Mouse (Mus musculus) pancreas, adult 10 weeks (tissue): ENCODE measurements around the gene Rnf213. TPM values are rescaled to one million over a fixed set of nuclear protein-coding genes. Genes with fewer than 3 reads are reported as not detected.

ENCODE experiments used
- polyA plus RNA-seq: library from polyadenylated mRNA; stranded (reverse); fragments of 350-450 nt; fragmentation: Illumina TruSeq; extraction: RNeasy Lipid Tissue Mini Kit (QIAGEN cat#74804); gene quantifications from one replicate; pipeline ENCODE4 v1.2.3, GENCODE M21; 2015; ENCODE audit warnings: low read depth, low replicate concordance; ENCODE audit not compliant: insufficient read depth

Gene Rnf213
- polyA plus RNA-seq, result 14.9 TPM

DNA sequence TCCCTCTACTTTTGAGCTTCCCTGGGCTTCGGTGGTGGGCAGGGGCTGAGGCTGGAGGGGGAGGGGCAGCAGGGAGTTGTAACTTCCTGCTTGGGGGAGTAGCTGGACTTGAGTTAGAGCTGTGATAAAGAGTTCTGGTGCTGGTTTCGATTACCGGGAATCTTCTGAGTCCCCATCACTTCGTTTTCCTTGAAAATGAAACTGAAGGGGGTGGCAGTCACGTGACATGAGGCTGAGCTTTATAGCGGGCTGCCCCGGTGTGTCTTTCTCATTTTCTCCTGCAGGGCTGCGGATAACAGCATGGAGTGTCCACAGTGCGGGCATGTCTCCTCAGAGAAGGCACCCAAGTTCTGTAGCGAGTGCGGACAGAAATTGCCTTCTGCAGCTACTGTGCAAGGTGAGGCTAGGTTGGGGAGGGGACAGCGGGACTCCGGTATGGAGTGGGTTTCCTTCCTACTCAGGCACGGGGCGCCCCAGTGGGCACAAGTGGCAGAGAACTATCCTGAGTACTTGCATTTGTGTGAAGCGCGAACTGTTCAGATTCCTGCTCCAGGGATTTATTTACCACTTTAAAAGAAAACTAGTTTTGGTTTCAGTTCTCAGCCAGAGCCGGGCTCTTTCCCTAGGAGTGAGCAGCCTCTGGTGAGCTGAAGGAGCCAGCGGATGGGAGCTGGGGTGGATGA is at the start of gene Rnf213:
Gene Rnf213, plus strand, starts transcription at position 301 of the 683 bp plus-strand sequence.

DNA sequence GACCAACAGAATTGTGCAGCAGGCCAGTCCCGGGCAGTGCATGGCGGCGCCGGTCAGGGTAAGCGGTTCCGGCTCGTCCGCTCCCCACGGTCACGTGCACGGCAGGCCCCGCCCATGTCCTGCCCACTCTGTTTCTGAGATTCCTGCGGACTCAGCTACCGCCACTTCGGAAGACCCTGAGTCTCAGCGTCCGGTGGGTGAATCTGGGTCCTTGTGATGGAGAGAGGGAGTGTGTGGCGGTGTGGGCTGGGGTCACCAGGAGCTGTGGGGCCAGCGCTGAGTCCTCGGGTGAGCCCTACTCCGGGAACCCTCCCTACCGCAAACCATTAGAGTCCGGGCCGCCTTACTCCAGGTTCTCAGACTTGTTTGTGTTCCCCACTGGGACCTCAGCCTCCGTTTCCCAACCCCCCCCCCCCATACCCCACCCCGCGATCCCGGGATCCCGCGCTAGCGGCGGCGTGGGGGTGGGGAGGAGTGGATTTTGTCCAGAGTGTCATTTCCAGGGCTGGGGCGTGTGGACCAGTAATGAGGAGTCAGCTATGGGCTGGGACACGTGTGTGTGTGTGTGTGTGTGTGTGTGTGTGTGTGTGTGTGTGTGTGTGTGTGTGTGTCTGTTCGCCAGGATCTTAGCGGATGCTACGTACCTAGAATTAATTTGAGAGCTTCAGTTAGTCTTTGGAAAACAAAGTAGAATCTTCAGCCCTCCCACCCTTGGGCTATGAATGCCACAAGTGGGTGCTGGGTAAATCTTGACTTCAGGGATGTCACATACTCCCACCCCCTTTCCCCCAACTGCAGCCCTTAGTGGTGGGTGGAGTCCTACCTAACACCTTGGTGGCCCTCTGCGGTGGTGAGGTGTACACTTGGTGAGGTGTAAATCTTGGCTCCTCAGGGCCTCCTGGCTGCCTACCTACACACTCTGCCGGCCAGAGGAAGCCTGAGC is 37.2 kb upstream of the Rnf213 start, which contains the start of the genes Sgsh and Slc26a11:
Gene Sgsh, minus strand, starts transcription at position 94 of the 943 bp plus-strand sequence.
Gene Slc26a11, plus strand, starts transcription at position 115 of the 943 bp plus-strand sequence.

DNA sequence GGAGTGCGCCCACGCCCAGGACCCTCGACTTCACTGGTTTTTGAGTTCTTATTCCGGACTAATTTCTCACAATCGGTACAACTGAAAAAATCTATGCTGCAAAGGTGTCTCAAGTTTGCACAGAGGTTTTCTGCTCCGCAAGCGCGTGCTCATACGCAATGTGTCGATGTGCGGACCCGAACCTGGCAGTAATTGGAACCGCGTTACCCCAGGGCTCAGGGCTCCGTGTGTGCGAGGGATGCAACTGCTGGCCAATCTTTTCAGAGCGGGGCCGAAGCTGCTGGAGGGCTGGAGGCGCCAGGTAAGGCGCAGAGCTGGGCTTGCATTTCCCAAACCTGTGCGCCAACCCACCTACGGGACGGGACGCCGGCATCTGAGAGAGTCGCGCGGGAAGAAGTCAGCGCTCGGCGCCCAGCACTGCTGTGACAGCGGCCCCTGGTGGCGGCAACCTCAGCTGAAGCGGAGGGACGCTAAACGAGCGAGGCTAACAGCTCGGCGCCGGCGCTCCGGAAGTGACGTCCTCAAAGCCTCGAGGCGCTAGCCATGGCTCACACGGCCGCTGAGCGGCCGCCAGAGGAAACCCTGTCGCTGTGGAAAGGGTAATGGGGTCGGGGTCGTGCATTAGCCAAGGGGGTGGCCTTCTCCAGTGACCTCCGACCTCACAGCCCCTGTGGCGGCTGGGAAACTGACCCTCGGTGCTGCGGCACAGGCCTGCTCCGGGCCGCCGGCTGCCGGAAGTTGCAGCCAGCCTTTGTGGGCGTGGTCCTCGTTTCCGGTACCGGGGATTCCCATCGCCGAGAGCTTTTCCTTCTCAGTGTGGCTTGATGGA is 98.2 kb downstream of the Rnf213 start, which contains the start of gene Endov:
Gene Endov, plus strand, starts transcription at position 487 of the 829 bp plus-strand sequence.

Other genes starting within 250 kb of the Rnf213 start
- 5.1 TPM for gene Tbc1d16, start 164.6 kb upstream of the Rnf213 start, polyA plus RNA-seq
- gene Ccdc40, start 164.5 kb upstream of the Rnf213 start, polyA plus RNA-seq, result not detected
- gene Gaa, start 125.2 kb upstream of the Rnf213 start, polyA plus RNA-seq, result 16.5 TPM
- 29.3 TPM for gene Eif4a3, start 93.0 kb upstream of the Rnf213 start, polyA plus RNA-seq
- not detected for gene Card14, start 85.3 kb upstream of the Rnf213 start, polyA plus RNA-seq
- gene Sgsh, start 37.6 kb upstream of the Rnf213 start, polyA plus RNA-seq, result 2.6 TPM
- 1.8 TPM for gene Slc26a11, start 37.5 kb upstream of the Rnf213 start, polyA plus RNA-seq
- 3.1 TPM for gene Endov, start 98.2 kb downstream of the Rnf213 start, polyA plus RNA-seq
- 0.59 TPM for gene Nptx1, start 154.7 kb downstream of the Rnf213 start, polyA plus RNA-seq
- 3.1 TPM for gene Rptor, start 209.8 kb downstream of the Rnf213 start, polyA plus RNA-seq